Mouse (Mus musculus) adrenal gland, postnatal 10 days (tissue): ENCODE results near the gene Nek7. TPM values are rescaled to one million over a fixed set of nuclear protein-coding genes. Genes with fewer than 3 reads are reported as not detected.
A peak's percentile ranks its signal among the peaks of the same experiment; 100 is the strongest.

Experiments
- DNase-seq: peaks from one replicate; pipeline ENCODE4 v3.0.0; 2021; ENCODE audit warnings: mixed read lengths
- total RNA-seq, 2 experiments: library from RNA; stranded (reverse); gene quantifications; 2 replicates each; pipeline ENCODE4 v1.2.3; 2021

Nek7 gene
- total RNA-seq, 2 experiments from 2014 or later, result 44.1 to 45.6 TPM

DNA sequence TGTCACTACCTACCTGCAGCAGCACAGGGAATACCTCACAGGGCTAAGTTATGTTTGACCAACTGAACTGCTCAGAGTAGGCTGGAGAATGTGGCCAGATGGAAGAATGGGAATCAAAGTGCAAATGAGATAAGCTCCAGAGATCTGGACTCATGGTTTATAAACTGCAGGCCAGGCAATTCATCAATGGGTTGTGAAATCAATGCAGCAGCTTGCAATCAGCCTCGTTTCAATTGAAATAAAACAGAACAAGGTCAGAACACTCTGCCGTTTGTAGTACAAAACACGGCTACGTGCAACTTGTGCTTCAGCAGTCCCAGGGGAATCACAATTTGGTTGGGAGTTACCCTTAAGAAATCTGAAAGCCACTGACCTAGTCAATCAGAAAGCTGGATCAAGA lies 109.4 kb downstream of the Nek7 start:
- DNase-seq, result peak; percentile 60

DNA sequence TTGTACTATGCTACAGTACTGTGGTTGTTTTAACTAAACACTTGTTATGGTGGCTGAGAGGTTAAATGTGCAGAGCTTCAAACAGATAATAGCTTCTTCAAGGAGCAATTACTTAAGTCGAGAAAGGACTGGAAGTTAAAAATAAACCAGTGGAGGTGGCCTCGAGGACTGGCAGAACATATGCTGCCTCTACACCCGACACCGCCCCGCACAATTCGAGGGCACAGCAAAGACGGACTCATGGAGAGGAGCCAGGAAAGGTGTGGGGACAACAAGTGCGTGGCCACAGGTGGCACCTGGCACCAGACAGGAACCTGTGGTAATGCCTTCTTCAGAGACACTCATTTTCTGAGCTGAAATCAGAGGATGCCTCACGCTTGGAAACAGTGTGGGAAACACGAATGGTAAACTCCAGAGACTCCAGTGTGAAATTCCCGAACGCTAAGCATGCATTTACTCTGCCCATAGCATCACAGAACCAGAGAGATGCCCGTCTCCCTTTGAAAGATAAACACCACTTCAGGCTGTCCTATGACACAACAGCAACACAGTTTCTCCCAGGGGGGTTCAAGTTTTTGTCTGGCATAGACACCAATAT lies 112.4 kb downstream of the Nek7 start:
- DNase-seq, result no peak

DNA sequence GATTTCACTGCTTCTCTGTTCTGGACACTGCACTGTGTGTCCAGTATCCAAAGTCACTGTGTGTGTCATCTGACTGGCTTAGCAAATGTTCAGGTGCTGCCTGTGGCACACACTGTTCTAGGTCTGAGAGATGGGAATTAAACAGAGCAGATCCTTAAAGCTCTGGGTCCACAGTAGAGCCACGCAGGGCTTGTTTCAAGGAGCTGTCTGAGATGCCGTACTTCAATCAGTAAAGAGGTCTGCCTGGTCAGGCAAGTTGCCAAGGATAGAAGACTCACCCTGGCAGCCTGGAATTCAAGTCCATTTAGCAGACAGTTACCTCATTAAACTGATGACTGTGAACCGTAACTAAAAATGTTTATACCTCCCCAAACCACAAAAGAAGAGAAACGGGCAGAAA lies 112.9 kb downstream of the Nek7 start:
- peak; percentile 43 for DNase-seq

DNA sequence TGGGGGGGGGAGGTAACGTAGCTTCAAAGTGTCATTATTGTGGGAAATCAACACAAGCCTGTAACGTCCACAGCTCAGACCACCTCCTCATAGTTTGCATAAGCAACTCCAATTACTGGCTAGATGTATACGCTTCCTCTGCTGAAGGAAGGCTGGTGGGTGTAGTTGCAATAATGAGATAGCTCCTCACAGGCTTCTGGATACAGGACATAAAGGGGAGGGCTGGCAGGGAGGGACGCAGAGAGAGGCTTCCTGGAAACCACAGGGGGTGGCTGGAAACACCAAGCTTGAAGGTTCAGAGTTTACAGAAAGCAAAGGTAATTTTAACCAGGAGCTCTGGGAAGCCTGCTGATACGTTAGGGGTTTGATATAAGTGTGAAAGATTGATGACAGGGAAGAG lies 115.7 kb downstream of the Nek7 start:
- no peak for DNase-seq

DNA sequence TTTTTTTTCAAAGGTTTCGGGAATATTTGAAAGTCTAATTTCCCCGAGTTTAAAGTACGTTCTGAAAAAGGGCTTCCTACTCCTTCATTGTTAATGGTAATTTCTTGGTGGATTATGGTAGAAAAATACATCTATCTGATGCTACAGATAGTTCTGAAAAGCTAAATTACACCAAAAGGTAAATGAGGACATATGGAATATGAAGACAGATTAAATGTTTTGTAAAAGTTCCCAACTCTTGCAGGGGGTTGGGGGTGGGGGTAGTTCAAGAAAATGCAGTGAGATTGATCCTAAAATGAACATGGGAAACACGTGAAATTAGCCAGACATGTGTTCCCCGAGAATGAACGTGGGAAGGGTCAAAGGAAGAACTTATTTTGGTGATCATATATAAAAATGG lies 119.2 kb downstream of the Nek7 start:
- no peak for DNase-seq

DNA sequence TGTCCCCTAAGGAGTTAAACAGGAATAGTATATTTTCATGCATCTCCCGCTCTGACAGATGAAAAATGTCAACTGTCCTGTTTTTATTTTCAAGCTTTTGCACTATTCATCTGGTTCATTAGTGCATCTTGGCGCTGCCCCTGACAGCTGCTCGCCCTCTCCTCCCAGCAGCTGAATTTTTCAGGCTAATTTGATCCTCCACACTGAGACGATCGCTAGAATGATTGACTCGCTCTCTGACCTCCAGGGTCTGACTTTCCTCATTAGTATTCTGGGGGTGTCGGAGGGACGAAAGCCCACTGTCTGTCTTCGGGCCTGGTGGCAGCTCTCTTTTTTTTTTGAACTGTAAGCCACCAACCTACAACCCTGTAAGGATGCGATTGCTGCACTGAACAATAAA lies 119.8 kb downstream of the Nek7 start:
- DNase-seq, result no peak

DNA sequence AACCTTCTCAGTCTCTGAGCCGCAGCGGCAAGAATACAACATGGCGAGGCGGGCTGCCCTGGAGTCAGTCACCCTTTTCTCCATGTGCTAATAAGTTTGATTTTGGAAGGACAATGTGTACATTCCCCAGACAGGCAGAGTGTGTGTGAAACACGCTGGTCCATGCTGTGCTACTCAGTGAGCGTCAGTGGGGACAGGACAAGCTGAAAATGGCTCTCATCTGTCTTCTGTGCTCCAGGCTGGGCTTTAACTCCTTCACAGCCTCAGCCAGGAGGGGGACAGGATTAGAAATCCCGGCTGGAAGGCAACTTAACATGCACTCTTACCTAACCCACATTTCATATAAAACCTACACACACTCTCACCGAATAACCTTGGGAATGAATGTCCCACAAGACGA lies 120.5 kb downstream of the Nek7 start:
- DNase-seq, result no peak

DNA sequence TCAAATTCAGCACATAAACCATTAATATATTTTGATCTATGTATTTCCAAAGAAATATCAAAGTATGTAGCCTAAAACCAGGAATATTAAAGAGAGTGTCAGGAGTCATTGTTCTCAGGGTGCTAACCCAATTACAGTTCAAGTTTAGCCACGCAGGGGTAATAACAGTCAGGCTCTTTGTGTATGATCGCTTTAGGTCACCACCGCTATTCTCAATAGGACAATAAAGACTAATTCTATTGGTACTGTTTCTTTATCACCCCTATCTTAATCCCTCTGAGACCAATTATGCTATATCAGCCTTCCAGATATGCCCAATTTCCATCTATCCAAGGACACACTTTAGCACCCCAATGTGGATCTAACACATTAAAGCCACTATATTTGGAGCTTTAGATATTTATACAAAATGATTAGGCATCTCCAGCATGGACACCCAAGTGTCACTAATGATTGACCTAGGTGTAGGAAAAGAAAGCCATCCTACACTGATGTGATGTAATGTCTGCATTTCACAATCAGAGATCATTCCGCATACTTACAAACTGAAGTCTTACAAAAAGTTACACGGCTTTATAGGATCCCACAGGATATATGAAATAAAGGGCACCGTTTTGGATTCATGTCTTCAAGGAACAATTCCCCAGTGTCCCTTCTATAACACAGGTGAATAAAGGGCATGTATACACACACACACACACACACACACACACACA lies 128.4 kb downstream of the Nek7 start:
- DNase-seq, result no peak

DNA sequence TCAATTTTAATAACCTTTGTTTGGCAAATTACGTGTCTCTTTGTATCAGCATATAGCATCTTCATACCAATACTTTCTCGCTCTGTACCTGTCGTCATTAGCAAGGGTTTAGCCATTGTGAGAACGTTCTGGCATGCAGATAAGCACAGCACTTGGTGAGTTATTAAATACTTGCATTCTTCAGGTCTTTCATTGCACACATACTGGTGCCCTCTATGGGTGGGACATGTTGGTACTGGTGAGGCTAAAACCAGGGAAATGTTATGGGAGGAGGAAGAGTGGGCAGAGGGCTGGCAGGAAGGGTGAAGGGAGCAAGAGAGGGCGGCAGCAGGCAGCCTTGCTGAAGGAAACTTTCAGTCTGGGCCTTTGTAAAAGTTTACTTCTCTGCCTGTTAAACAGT lies 132.4 kb downstream of the Nek7 start:
- no peak for DNase-seq

DNA sequence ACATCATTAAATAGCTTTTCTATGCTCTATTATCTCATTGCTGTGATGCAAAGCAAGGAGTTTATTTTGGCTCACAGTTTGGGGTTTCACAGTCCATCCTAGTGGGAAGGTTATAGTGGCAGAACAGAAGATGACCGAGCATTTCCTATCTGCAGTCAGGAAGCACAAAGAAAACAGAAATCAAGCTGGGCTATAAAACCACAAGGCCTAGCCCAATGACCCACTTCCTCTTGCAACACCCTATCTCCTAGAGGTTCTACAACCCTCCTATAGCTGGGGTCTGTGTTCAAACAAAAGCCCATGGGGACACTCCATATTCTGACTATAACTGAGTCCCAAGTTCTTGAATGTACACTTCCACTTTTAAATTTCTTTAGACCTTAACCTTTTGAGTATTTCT lies 139.2 kb downstream of the Nek7 start:
- DNase-seq, result no peak

DNA sequence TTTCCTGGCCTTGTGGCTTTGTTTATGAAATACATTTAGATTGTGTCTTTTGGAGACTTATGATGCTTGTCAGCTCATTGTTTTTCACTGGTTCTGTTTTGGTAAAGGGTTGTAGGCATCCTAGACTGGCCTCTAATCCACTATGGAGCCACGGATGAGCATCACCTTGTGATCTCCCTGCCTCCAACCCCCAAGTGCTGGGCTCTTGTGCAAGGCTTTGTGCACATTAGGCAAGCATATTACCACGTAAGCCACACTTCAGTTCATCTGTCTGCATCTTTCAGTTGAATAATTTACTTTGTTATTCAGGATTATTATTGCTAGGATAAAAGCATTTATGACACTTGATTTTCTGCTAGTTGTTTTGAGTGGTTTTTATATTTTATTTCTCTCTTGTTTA lies 154.6 kb downstream of the Nek7 start:
- DNase-seq, result no peak

DNA sequence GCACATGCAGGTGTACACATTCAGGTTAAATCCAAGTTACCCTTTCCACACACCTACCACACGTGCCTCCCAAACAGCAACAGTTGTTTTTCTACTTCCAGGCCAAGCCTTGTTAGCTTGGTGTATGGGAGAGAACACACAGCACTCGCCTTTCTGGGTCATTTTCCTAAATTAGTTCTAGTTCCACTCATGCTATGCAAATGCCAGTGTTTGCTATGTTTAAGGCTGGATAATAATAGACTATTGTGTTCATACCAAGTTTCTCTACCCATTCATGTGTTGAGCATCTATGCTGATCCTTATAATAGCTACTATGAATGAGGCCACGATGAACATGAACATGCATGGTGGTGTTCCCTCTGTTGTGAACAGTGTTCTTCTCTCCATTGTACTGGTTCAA lies 158.5 kb downstream of the Nek7 start:
- DNase-seq, result no peak

DNA sequence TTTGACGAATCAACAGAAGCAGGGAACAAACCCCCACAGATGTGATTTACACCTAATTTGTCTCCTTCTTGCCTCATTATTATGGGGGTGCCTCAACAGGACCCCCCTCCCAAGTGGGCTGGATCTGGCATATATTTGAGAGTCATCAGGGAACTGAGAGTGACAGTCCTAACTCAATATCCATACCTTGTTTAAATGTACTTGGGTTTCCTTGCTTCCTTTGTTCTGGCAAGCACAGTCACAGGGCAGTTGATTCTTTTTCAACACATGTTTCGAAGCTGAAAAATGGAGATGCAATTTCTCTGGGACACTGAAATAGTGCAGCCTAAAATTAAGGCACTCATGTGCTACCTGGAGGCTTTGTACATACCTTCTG lies 170.5 kb downstream of the Nek7 start:
- no peak for DNase-seq

DNA sequence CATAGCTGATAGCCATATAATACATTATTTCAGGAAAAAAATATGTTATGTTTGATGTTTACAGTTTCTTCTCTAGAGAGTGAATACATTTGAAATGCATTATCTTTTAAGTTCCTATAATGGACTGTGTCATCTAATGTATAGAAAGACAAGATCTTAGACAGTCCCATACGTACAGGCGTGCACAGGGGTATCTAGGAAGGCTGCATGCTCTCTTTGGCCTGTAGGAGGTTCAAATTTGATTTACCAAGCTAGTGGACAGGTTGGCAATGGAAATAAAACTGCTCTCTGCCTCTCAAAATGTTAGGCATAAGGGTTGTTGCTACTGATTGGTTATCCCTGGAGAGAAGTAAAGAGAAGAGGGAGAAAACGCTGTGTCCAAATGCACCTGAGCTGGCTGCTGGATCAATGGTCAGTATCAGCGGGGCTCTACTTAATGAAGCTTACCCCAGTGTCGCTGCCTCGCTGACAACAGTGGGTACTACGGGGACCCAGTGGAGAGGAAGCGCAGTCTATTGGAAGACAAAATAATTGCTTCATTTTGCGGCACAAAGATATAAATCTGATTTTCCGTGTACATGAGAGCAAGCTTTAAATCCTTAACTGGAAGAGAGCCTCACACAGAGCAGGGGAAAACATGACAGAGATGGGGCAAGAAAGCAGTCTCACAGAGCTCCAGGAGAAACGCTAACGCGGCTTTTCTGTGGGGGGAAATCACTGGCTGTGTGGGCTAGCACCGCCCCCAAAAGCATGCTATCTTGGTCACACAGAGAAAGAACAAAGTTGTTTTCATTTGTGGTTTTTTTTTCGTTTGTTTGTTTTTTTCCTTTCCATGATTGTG lies 171.1 kb downstream of the Nek7 start:
- DNase-seq, result no peak

DNA sequence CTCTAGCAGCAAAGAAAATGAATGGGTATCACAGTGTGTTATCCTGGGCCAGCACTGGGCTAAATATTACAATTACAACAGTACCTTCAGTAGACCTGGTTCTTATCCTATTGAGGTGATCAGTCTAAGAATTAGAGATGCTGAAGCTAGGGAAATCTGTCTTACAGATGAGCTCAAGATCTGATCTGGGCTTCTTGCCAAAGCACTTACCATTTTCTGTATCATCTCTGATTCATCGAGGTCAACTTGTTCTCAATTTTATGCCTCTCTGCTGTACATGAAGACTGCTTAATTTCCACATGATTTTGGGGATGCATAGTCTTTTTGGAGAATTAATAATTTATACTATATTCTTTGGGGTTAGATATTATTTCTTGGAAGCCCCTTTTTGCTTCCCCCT lies 173.1 kb downstream of the Nek7 start:
- peak; percentile 15 for DNase-seq

Other genes starting within 250 kb of the Nek7 start
- under 1 TPM; 0.18 TPM for gene Lhx9, start 228.4 kb upstream of the Nek7 start, total RNA-seq
- gene 2310009B15Rik, start 236.7 kb upstream of the Nek7 start, total RNA-seq, result 10 to 100 TPM; 20.9 to 25.2 TPM